Mouse (Mus musculus) thymus, adult 2 months (tissue): ENCODE results near the gene Sap25.

ENCODE experiments used
- CTCF ChIP-seq: fragments of 200-500 bp; IDR thresholded peaks from 2 replicates; pipeline ENCODE4 v1.5.1; 2012; ENCODE audit warnings: mild to moderate bottlenecking, control low read depth, low read length, moderate library complexity, borderline replicate concordance; ENCODE audit not compliant: control insufficient read depth, poor library complexity, insufficient read depth; ENCODE audit errors: extremely low read depth
- POLR2A ChIP-seq: fragments of 200-500 bp; IDR thresholded peaks from 2 replicates; pipeline ENCODE4 v1.6.1; 2012; ENCODE audit warnings: mild to moderate bottlenecking, low read length, control low read depth, moderate library complexity; ENCODE audit not compliant: control insufficient read depth, poor library complexity, insufficient read depth; ENCODE audit errors: extremely low read depth

GRCm38 (mm10) chr5:137642886-137643285 lies 1.8 kb downstream of the Sap25 start:
- TF ChIP-seq POLR2A (no peak), CTCF (no peak)
